Mouse (Mus musculus) kidney, postnatal 14 days (tissue): ENCODE results near the gene Scube1.

Experiments used
- DNase-seq: peaks from one replicate; pipeline ENCODE4 v3.0.0; 2022; ENCODE audit warnings: mixed read lengths

Scube1 gene

DNA sequence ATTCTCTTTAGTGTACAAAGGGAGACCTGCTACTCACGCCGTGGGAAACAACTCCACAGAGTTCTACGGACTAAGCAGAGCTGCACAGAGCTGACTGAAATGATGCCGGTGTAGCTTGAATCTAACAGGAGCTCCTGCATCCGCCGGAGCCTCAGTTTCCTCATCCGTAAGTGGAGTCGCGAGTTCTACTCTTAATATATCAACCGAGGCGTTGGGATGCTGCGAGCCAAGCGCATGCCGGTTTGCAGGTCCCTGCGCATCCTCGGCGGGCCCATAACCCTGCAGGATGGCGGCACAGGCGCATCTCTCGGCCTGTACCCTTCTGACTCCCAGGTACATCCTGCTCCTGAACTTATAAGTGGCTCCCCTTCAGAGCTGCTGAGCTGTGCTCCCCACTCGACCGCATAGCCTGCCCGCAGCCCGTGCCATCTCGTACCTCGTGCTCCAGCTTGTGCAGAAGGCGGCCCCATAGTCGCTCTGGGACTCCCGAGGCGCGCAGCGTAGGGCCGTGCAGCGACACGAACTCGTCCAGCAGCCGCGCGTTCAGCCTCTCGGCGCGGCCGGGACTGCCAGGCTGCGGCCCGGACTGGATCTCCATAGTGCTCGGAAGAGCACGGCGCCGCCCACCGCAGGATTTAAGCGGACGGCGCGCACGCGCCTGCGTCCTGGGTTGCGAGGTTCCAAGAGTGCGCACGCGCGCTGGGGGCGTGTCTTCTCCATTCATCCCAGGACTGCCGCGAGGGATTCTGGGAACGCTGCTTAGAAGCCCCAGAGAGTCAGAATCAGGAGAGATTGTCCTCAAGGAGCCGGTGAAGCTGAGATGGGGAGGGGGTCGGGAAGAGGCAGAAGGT is 130.1 kb downstream of the Scube1 start, which contains the start of gene Ttll12:
Gene Ttll12 (minus strand): TSS at position 645 of the 851 bp plus-strand sequence.
- peak; percentile 97 for DNase-seq

- DNase-seq: no peak
Observed at GRCm38 (mm10) chr15:83593702-83594512, 130.9 kb downstream of the Scube1 start.

DNA sequence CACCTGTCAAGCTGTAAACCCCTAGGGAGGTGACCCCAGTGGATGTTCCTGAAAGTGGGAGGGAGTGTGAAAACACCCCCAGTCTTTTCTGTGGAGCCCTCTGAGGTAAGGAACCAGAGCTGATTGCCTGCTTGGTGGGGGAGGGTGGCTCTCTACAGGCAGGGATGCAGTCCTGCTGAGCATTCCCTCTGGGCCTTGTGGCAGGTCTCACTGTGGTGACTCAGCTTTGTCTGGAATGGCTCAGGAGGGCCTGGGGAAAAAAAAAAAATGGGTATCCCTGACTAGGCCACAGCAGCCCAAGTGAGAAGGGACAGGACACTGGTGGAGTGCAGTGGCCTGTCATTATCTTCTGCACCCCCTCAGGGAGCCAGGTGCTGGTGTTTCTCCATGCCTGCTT is 131.6 kb downstream of the Scube1 start:
- DNase-seq: no peak

DNA sequence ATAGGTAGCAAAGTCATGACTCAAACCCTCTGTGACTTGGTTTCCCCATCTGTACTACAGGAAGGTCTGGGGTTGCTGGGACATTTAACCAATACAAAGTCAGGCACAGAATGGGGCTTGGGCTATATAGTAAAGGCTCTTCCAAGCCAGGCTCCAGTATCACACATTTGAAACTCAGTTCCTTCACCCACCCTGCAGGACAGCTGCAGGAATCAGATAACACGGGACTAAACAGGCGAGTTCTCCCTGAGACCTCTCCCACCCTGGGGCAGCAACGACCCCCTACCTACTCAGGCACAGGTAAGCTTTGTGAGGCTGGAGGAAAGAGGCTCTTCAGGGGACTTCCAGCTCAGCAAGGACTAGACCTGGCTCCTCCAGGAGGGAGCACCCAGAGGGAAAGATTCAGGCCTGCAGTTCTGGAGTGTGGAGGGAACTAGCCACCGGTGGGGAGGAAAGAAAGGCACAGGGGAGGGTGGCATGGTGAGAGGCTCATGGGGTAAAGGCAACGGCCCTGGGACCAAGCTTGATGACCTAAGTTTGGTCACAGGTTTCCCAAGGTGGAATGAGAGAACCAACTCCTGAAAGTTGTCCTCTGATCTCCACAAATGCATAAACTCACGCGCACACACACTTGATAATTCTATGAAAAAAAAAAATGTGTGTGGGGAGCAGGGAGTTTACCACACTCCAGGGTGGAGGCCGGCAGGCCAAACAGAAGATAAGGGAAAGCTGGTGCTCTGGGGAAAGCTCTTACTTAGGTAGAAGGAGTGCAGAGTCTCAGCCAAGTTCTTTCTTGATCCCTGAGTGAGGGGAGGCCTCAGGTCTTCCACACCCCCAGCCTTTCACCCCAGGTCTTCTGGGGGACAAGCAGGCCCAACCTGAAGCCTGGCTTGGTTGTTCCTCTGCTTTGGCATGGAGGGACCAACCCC is 132.3 kb downstream of the Scube1 start:
- DNase-seq: no peak

GRCm38 (mm10) chr15:83591758-83592157 is 133.1 kb downstream of the Scube1 start:
- DNase-seq: no peak

GRCm38 (mm10) chr15:83590841-83591240 is 134.0 kb downstream of the Scube1 start:
- no peak for DNase-seq

DNA sequence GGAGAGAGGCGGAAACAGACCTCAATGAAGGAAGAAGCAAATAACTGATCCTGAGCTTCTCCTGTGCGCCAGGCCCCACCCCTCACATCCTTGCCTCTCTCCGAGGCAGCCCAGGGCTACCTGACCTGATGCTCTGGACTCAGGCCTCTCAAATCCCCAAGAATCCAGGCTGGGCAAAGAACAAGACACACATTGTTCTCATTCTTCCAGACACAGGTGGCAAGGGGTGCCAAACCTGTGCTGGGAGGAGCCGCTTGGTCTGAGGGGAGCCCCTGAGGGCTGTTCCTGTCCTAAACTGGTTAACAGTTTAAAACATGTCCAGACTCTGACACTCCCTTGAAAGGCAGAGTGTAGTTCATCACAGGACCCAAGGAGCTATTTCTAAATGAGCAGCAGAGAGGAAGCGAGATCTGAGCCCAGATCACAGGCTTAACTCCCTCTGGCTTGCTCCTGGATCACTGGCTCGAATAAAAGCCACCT is 140.0 kb downstream of the Scube1 start:
- DNase-seq: no peak

- DNase-seq: peak; percentile 55
Observed at GRCm38 (mm10) chr15:83583419-83584156, 141.2 kb downstream of the Scube1 start.

- DNase-seq: no peak
Observed at GRCm38 (mm10) chr15:83582931-83583330, 141.9 kb downstream of the Scube1 start.

DNA sequence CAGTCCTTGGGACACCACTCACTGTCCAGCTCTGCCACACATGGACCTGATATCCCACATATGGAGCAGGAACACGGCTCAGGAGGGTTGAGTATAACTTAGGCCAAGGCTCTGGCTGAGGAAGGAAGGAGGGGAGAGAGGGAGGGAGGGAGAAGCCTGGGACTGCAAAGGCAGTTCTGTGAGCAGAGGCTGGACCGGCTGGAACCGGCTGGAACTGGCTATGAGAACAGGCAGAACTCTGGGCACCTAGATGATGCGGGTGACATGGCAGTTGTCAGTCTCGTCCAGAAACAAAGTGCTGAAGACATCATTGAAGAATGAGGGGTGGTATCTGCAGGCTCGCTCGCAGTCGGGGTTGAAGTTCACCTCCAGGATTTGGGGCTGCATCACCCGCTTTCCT is 148.2 kb downstream of the Scube1 start:
- DNase-seq: no peak

DNA sequence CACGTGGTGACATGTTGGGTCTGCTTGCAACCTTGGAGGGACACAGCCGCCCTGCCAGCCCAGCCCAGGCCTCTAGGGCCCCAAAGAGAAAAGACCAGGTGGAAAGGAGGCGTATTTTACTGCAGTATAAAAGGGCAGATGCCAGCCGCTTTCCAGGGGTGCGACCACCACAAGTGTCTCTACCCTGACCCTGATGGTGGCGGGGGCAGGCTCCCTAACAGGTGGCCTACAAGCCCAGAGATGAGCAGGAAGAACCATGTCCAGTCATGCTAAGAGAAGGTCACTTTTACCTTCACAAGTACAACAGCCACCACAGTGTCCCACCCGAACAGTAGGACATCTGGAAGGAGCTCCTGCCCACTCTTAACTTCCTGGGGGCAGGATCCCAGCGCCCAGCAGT is 149.3 kb downstream of the Scube1 start:
- DNase-seq: no peak

GRCm38 (mm10) chr15:83574731-83575351 is 150.0 kb downstream of the Scube1 start:
- DNase-seq: no peak

DNA sequence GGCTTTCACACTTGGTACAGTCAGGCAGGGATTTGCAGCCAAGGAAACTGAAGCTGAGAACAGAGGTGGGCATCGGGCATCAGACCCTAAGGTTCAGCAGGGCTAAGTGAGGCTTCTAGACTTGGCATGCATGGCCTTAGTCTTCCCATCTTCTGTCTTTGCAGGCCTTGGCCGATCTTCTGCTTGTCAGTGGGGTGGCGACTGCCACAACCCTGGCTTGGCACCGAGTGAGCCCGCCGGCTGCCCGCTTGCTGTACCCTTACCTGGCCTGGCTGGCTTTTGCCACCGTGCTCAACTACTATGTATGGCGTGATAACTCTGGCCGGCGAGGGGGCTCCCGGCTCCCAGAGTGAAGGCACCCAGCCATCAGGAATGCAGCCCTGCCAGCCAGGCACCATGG is 151.2 kb downstream of the Scube1 start:
- no peak for DNase-seq

GRCm38 (mm10) chr15:83572132-83572531 is 152.7 kb downstream of the Scube1 start:
- DNase-seq: no peak

GRCm38 (mm10) chr15:83571636-83572035 is 153.2 kb downstream of the Scube1 start:
- peak; percentile 48 for DNase-seq

DNA sequence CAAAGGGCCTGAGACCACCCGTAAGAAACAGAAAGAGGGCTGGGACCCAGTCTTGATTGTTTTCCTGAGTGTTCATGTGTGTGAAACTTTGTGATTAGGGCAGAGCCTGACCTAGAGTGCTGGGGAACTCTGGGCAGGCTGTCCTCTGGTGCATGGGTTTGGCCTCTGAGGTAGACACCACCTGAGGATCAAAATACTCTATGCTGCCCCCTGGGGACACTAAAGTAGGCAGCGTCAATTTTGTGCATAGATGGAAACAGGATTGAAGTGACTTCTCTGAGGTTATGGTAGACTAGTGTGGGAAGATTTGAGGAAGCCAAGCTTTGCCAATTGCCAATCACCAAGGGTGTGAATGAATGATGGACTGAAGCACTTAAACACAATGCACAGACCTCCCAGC is 154.2 kb downstream of the Scube1 start:
- no peak for DNase-seq

GRCm38 (mm10) chr15:83569682-83570081 is 155.1 kb downstream of the Scube1 start:
- no peak for DNase-seq

DNA sequence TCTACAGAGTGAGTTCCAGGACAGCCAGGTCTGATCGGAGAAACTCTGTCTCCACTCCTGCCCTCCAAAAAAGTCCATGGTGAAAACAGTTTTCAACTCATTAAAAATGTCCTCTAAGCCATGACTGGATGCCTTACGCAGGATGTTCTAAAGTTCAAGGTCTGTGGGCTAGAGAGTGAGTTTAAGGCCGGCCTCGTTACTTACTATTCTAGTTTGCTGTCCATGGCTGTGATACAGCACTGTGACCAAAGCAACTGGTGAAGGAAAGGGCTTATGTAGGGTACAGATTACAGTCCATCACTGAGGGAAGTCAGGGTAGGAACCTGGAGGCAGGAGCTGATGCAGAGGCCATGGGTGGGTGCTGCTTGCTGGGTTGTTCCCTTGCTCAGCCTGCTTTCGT is 156.3 kb downstream of the Scube1 start:
- no peak for DNase-seq

DNA sequence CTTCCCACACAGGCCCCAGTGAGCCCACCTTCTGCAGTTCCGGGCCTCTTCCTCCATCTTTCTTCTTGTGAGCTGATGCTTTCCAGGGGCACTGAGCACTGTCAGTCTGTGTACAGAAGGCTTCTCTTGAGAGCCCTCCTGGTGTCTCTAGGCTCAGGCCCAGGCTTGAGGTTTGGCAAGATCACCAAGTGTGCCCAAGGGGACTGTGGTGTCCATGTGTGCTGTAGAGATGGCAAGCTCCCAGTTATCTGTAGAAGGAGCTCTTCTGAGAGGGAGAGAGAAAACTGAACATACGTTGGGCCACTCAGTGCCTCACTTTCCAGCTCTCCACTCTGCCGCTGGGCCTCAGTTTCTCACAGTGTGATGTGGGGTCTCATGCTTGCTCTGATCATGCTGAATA is 157.1 kb downstream of the Scube1 start:
- DNase-seq: no peak

DNA sequence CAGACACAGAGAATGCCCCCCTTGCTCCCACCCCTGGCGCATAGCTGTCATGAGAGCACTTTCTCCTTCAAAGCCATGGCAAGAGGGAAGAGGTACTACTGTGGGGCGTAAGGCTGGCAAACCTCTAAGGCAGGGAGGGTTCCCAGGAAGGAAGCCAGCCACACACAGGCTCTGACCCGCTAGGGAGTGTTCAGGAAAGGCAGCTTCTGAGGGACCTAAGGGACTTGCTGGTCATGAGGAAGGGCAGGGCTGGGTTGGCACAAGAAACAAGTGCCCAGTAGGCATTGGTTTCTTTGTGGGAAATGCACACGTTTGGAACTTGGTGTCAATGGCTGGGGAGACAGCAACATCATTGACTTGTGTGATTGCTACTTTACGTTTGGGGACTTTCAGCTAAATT is 158.8 kb downstream of the Scube1 start:
- no peak for DNase-seq

DNA sequence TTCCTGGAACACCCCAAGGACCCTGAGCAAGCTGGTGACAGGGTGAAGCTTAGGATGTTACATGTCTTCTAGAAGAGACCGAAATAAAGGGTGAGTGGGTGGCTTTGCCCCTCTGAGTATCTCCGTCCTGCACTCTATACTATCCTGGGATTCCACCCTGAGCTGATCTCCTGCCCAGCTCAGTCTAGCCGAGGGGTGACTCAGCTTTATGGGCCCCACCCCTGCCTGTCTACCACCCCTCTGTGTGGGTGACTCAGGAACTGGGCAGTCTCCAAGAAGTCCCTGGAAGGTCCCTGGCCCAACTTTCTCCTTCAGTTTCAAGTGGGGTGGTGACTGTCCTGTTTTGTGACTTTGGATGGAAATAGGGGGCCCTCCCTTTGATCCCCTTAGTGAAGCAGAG is 159.4 kb downstream of the Scube1 start:
- DNase-seq: no peak
